Mouse (Mus musculus): ENCODE measurements around the gene Agpat4.

DNA sequence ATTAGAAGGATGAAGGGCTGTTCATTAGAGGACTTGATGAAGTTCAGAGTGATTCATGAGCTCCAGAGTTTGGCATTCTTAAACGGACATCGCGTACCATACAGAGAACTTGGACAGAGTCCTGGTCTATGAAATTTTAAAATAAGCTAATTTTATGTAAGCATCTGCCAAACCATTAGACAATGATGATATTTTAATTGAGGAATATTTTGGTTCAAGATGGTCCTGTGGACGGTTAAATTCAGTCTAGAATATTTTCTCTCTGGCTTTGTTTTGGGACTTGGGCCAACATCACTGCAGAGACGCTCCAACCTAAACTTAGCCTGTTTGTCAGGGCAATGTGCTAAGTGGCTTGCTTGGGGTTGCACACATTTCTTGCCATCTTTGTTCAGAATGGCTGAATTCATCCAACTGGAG lies 25.5 kb downstream of the Agpat4 start:
- TF ChIP-seq CTCF (IDR thresholded peaks at IDR 0.05; ENCODE audit: insufficient read depth, low read depth, low read length) (no peak), POLR2A (IDR thresholded peaks at IDR 0.05; ENCODE audit: insufficient read depth, low read depth, low read length) (no peak)

Measured in olfactory bulb, adult 2 months (tissue).